Mouse (Mus musculus) embryonic facial prominence, embryonic 13.5 days (tissue): ENCODE results near the gene Med10. TPM values are rescaled to one million over a fixed set of nuclear protein-coding genes. Genes with fewer than 3 reads are reported as not detected.

Experiments
- ATAC-seq: fragments of 200-750 bp; cut with Nextera tagmentation; 2 replicates; pipeline ENCODE4 v1.8.0; 2017; ENCODE audit warnings: low read depth; ENCODE audit not compliant: insufficient number of reproducible peaks, insufficient read depth, low FRiP score, low TSS enrichment
- H3K27ac ChIP-seq: fragments of 300-500 bp; sonication (generic); 2 replicates; pipeline ENCODE4 v1.5.1; 2015; ENCODE audit warnings: moderate library complexity, mild to moderate bottlenecking, inconsistent platforms
- H3K27me3 ChIP-seq: fragments of 300-500 bp; sonication (generic); 2 replicates; pipeline ENCODE4 v1.6.1; 2015; ENCODE audit warnings: mild to moderate bottlenecking, inconsistent platforms
- H3K36me3 ChIP-seq: fragments of 300-500 bp; sonication (generic); 2 replicates; pipeline ENCODE4 v1.6.1; 2015; ENCODE audit warnings: mild to moderate bottlenecking, inconsistent platforms
- H3K4me1 ChIP-seq: fragments of 300-500 bp; sonication (generic); 2 replicates; pipeline ENCODE4 v1.6.1; 2015; ENCODE audit warnings: inconsistent platforms
- H3K4me2 ChIP-seq: fragments of 300-500 bp; sonication (generic); 2 replicates; pipeline ENCODE4 v1.6.1; 2015; ENCODE audit warnings: moderate library complexity, mild to moderate bottlenecking, inconsistent platforms
- H3K4me3 ChIP-seq: fragments of 300-500 bp; sonication (generic); 2 replicates; pipeline ENCODE4 v1.5.1; 2015; ENCODE audit warnings: mild to moderate bottlenecking, inconsistent platforms
- H3K9ac ChIP-seq: fragments of 300-500 bp; sonication (generic); 2 replicates; pipeline ENCODE4 v1.6.1; 2015; ENCODE audit warnings: mild to moderate bottlenecking, inconsistent platforms
- H3K9me3 ChIP-seq: fragments of 300-500 bp; sonication (generic); 2 replicates; pipeline ENCODE4 v1.6.1; 2016; ENCODE audit warnings: inconsistent platforms
- WGBS: fragments of 180-500 bp; shearing (Covaris S2); methylation state at CpG from one replicate; pipeline ENCODE4 v1.1.7; 2015; ENCODE audit warnings: mixed read lengths; 5-methylcytosine and 5-hydroxymethylcytosine counted together
- polyA plus RNA-seq: library from polyadenylated mRNA; unstranded; fragments of >200 nt; fragmentation: Nextera tagmentation; extraction: Ambion mirVana; gene quantifications from 2 replicates; pipeline ENCODE4 v1.2.1, GENCODE M21; 2015

The Med10 gene
- polyA plus RNA-seq, 1 experiment from 2014 or later = 151 TPM

DNA sequence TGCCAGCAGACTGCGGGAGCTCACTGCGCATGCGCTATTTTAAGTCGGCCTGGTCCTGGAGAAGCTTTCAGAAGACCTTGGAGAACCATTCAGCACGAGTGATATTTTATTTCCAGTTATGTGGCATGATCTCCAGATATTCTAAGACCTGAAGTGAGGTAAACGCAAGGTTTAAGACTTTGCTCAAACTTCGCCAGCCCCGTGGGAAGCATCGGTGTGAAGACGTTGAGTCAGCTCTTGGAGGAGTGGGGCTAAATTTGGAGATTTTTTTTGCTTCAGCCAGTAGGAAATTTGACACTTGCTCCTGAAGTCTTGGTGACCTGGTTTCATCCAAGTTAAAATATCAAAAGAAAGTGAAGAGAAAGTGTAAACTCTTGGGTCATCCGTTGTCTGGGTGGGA is 31.2 kb downstream of the Med10 start:
- Histone ChIP-seq H3K9me3 (no peaks in the 10 kb centered on the region), H3K36me3 (no peaks in the 10 kb centered on the region), H3K4me2 (no peak overlapping the region), H3K9ac (no peak overlapping the region), H3K27ac (no peak overlapping the region), H3K27me3 (no peaks in the 10 kb centered on the region), H3K4me3 (no peak overlapping the region), H3K4me1 (no peaks in the 10 kb centered on the region)
- 90% methylated on average over 11 of the region's 11 CpGs for WGBS
- ATAC-seq = no peak

DNA sequence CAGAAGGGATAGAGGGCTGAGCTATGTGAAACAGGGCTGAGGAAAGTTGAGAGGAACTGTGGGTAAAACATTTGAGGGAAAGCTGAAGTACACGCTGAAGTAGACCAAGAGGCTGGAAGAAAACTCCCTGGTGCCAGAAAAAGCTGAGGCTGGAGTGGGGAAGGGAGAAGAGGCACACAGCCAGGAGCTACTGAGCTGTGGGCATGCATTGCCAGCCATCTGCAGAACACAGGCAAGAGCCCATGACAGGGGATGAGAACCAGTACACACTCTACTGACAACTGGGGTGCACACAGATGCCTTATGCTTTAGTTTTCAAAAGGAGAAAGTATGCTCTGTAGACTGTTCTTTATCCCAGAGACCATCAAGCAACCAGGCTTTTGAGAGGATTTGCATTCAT is 43.4 kb downstream of the Med10 start:
- Histone ChIP-seq H3K9ac (no peak overlapping the region), H3K9me3 (no peaks in the 10 kb centered on the region), H3K4me2 (no peak overlapping the region), H3K36me3 (no peaks in the 10 kb centered on the region), H3K27me3 (no peaks in the 10 kb centered on the region), H3K27ac (no peak overlapping the region), H3K4me3 (no peak overlapping the region), H3K4me1 (no peaks in the 10 kb centered on the region)
- no peak for ATAC-seq
- 79% methylated on average over 1 of the region's 1 CpGs for WGBS

DNA sequence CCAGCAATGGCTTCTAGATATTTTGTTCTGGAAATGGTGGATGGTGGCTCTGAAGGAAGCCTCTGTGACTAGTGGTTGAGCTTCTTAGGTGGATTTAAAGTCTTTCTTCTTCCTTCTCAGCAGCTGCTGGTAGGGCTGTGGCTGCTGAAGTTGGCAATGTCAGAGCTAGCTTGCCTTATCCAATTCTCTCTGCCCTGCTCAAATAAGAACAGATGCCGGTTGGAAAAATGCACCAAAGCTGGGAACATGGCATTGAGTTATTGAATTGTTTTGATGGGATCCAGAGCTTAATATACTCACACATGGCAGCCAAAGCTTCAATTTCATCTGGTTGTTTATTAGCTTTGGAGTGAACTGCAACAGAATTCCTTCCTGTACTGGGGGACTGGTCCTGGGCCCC is 47.4 kb downstream of the Med10 start:
- Histone ChIP-seq H3K9me3 (0 out of 2 replicates have a peak, but pooled peaks cover 4% of the 10 kb centered on the region), H3K27me3 (no peaks in the 10 kb centered on the region), H3K27ac (no peak overlapping the region), H3K36me3 (no peaks in the 10 kb centered on the region), H3K4me3 (no peak overlapping the region), H3K4me1 (no peaks in the 10 kb centered on the region), H3K9ac (no peak overlapping the region), H3K4me2 (no peak overlapping the region)
- 74% methylated on average over 1 of the region's 1 CpGs for WGBS
- ATAC-seq = no peak

DNA sequence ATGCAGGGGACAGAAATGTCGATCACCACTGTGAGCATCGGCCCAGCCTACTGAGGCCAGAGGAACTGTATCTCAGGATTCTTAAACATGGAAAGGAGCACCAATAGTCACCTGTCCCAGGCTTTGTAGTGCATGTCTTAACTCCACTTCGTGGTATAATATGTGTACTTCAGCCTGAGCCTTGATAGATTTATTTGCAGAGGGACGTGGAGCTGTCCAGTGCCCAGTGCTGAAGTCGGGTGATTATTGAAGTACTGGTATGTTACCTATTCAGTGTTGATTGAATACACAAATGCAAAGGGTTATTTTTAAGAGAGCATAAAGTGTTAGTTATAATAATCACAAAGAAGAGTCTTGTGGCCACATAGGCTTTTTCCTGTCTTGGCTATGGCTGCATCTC is 50.1 kb downstream of the Med10 start:
- Histone ChIP-seq H3K36me3 (no peaks in the 10 kb centered on the region), H3K4me3 (no peak overlapping the region), H3K9ac (no peak overlapping the region), H3K9me3 (0 out of 2 replicates have a peak, but pooled peaks cover 4% of the 10 kb centered on the region), H3K4me2 (no peak overlapping the region), H3K4me1 (no peaks in the 10 kb centered on the region), H3K27ac (no peak overlapping the region), H3K27me3 (no peaks in the 10 kb centered on the region)
- no peak for ATAC-seq
- WGBS = 62% methylated on average over 5 of the region's 5 CpGs

DNA sequence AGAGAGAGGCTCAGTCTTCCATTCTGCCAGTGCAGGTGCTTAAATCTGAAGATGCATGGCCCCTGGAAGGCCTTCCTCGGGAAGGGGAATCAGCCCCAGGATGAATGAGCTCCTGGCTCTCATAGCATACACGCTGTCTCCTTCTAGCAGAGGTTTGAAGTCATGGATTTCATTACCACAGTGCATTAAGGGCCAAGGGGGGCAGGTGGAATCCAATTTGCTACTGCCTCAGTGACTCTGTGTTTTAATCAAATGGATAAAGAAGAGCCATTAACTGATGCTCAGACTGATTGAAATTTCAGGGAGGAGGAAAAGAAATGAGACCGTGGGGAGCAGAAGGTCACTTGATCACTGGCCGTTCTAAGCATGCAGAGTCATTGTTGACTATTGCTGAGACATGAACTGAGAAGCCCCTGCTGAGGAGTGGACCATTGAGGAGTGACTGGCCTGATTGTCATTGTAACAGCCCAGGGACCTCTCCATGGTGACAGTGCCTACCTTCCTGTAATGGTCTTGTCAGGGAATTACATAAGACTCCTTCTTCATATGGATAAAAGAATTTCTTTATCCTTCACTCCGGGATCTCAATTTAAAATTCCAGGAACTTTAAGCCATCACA is 51.3 kb downstream of the Med10 start:
- Histone ChIP-seq H3K4me3 (no peak overlapping the region), H3K9ac (no peak overlapping the region), H3K4me2 (no peak overlapping the region), H3K27me3 (no peaks in the 10 kb centered on the region), H3K27ac (no peak overlapping the region), H3K4me1 (no peaks in the 10 kb centered on the region), H3K9me3 (0 out of 2 replicates have a peak, but pooled peaks cover 4% of the 10 kb centered on the region), H3K36me3 (no peaks in the 10 kb centered on the region)
- 74% methylated on average over 5 of the region's 5 CpGs for WGBS
- ATAC-seq = no peak

DNA sequence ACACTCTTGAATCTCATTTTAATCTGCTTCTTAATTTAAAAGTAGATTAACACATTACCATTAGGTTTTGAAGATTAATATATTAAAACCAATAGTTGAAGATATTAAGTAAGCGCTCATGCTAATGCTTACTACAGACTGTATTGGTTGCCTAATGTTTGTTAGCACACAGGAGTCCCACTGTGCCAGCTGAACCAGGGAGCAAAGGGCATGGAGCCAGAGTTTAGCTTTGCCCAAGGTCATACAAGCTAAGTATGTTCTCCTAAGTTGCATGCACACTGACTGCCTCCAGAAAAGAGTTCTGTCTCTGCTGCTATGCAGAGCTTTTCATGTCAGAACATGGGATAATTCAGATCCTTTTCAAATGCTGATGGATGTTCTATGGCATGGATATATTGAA is 53.7 kb downstream of the Med10 start:
- Histone ChIP-seq H3K9ac (no peak overlapping the region), H3K4me3 (no peak overlapping the region), H3K27me3 (no peaks in the 10 kb centered on the region), H3K4me1 (no peaks in the 10 kb centered on the region), H3K9me3 (0 out of 2 replicates have a peak, but pooled peaks cover 4% of the 10 kb centered on the region), H3K36me3 (no peaks in the 10 kb centered on the region), H3K4me2 (no peak overlapping the region), H3K27ac (no peak overlapping the region)
- WGBS = 96% methylated on average over 1 of the region's 1 CpGs
- no peak for ATAC-seq

DNA sequence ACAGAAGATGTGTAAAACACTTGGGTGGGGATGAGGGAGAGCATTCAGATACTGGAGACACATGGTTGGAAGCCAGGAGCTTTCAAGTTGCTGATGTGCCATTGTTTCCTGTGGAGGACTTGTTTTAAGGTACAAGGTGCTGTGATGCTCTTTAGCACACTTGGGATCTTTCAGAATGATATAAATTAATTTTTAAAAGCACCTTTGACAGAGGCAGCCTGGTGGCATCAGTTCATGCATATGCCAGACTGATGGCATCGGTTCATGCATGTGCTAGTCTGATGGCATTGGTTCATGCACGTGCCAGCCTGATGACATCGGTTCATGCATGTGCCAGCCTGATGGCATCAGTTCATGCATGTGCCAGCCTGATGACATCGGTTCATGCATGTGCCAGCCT is 60.1 kb downstream of the Med10 start:
- ATAC-seq = no peak
- H3K4me2 ChIP-seq = no peak overlapping the region
- no peak overlapping the region for H3K27ac ChIP-seq
- H3K27me3 ChIP-seq = no peaks in the 10 kb centered on the region
- no peaks in the 10 kb centered on the region for H3K4me1 ChIP-seq
- H3K9me3 ChIP-seq = no peaks in the 10 kb centered on the region
- H3K9ac ChIP-seq = no peak overlapping the region
- H3K4me3 ChIP-seq = no peak overlapping the region
- no peaks in the 10 kb centered on the region for H3K36me3 ChIP-seq
- 94% methylated on average over 4 of the region's 4 CpGs for WGBS

DNA sequence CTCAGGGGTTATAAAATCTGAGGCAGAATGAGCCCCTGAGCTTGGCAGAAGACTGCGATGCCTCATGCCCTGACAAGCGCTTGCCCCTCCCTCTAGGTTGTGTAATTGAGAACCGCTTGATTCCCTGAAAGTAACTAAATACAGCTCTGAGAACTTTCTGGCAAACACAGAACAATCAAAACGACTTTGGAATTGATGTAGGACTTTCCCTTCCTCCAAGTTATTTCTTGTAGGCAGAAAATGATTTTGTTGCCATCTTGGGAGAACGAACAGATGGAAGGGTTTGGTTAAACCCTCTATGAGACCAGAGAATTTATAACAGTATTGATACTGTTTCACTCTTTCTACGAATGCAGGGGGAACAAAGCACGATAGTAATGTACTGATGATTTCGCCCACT is 62.7 kb downstream of the Med10 start:
- WGBS = 68% methylated on average over 8 of the region's 8 CpGs
- H3K4me2 ChIP-seq = no peak overlapping the region
- H3K27ac ChIP-seq = no peak overlapping the region

More for the DNA sequence above, 62.7 kb downstream of the Med10 start:
- Histone ChIP-seq H3K36me3 (no peaks in the 10 kb centered on the region), H3K4me1 (no peaks in the 10 kb centered on the region), H3K27me3 (no peaks in the 10 kb centered on the region), H3K4me3 (no peak overlapping the region), H3K9ac (no peak overlapping the region), H3K9me3 (no peaks in the 10 kb centered on the region)
- no peak for ATAC-seq

Other genes starting within 250 kb of the Med10 start
- gene Srd5a1, start 191.0 kb upstream of the Med10 start, polyA plus RNA-seq = 29.0 and 32.6 TPM in 2 replicates
- gene Ube2ql1, start 62.5 kb upstream of the Med10 start, polyA plus RNA-seq = 0.80 and 1.1 TPM in 2 replicates